Mouse (Mus musculus): ENCODE data around the gene Gpr39. TPM values are rescaled to one million over a fixed set of nuclear protein-coding genes. Genes with fewer than 3 reads are reported as not detected.

The Gpr39 gene
- total and polyA plus RNA-seq, 3 experiments, result not detected

- Histone ChIP-seq H3K27ac (ENCODE audit: control insufficient read depth, low read depth, low read length) (no peak overlapping the region), H3K79me2 (ENCODE audit: control insufficient read depth, insufficient read depth, low read length, poor library complexity) (no peaks in the 10 kb centered on the region), H3K4me3 (ENCODE audit: control insufficient read depth in 1 of 2, insufficient read depth in 1 of 2, low read depth in 2 of 2, low read length in 2 of 2) (no peak overlapping the region), H3K9ac (ENCODE audit: control insufficient read depth, low read depth, low read length, poor library complexity, severe bottlenecking) (no peak overlapping the region), H3K27me3 (ENCODE audit: control insufficient read depth in 1 of 2, insufficient read depth in 2 of 2, low read length in 2 of 2) (no peaks in the 10 kb centered on the region), H3K36me3 (ENCODE audit: control insufficient read depth in 1 of 2, insufficient read depth in 2 of 2, low read length in 2 of 2) (no peaks in the 10 kb centered on the region), H3K9me3 (replicated peaks; ENCODE audit: insufficient read depth, low read length) (no peaks in the 10 kb centered on the region), H3K4me1 (ENCODE audit: control insufficient read depth in 1 of 2, insufficient read depth in 2 of 2, low read length in 2 of 2) (no peaks in the 10 kb centered on the region)
- TF ChIP-seq MYB (IDR thresholded peaks at IDR 0.05; ENCODE audit: low read depth, low read length) (no peak), POLR2AphosphoS5 (IDR thresholded peaks at IDR 0.05; ENCODE audit: borderline replicate concordance, low read depth, low read length) (no peak), NRF1 (IDR thresholded peaks at IDR 0.05; ENCODE audit: insufficient read depth, low read depth, low read length, poor library complexity, severe bottlenecking) (no peak), MAX (IDR thresholded peaks at IDR 0.05; ENCODE audit: low read length) (no peak)
- no peak for DNase-seq (ENCODE audit: low read depth, low spot score)
Measured at GRCm38 (mm10) chr1:125705412-125705811, 28.6 kb downstream of the Gpr39 start.

- H3K79me2 ChIP-seq (ENCODE audit: control insufficient read depth, insufficient read depth, low read length, poor library complexity), result no peaks in the 10 kb centered on the region
- TF ChIP-seq ELF1 (IDR thresholded peaks at IDR 0.05; ENCODE audit: low read depth, low read length) (no peak), TBP (IDR thresholded peaks at IDR 0.05; ENCODE audit: low read depth, low read length) (no peak), CHD1 (IDR thresholded peaks at IDR 0.05; ENCODE audit: low read depth, low read length) (no peak), CHD2 (IDR thresholded peaks at IDR 0.05; ENCODE audit: low read length) (no peak), RCOR1 (IDR thresholded peaks at IDR 0.05; ENCODE audit: low read depth, low read length) (no peak), ZKSCAN1 (IDR thresholded peaks at IDR 0.05; ENCODE audit: low read depth, low read length) (no peak), UBTF (IDR thresholded peaks at IDR 0.05; ENCODE audit: borderline replicate concordance, insufficient read depth, low read depth, low read length) (no peak), CTCF (IDR thresholded peaks at IDR 0.05 in 2 of 3, conservative IDR thresholded peaks at IDR 0.05 in 1 of 3; ENCODE audit: control insufficient read depth in 1 of 3, insufficient read depth in 1 of 3, low read depth in 2 of 3, low read length in 3 of 3, poor library complexity in 1 of 3, severe bottlenecking in 1 of 3) (no peak), MAFK (IDR thresholded peaks at IDR 0.05; ENCODE audit: borderline replicate concordance, low read depth, low read length) (no peak), TAL1 (IDR thresholded peaks at IDR 0.05; ENCODE audit: low read length) (no peak), POLR2AphosphoS2 (IDR thresholded peaks at IDR 0.05; ENCODE audit: low read length) (no peak), POLR2AphosphoS5 (IDR thresholded peaks at IDR 0.05; ENCODE audit: borderline replicate concordance, low read depth, low read length) (no peak), EP300 (IDR thresholded peaks at IDR 0.05; ENCODE audit: low read depth in 1 of 2, low read length in 2 of 2) (no peak), MEF2A (IDR thresholded peaks at IDR 0.05; ENCODE audit: extremely low read depth, insufficient replicate concordance, low read depth, low read length, poor library complexity, severe bottlenecking) (no peak), GABPA (IDR thresholded peaks at IDR 0.05; ENCODE audit: low read depth, low read length) (no peak), ETS1 (IDR thresholded peaks at IDR 0.05; ENCODE audit: low read depth, low read length) (no peak)
- no peaks in the 10 kb centered on the region for H3K9me3 ChIP-seq (replicated peaks; ENCODE audit: insufficient read depth, low read length)
- H3K9ac ChIP-seq (ENCODE audit: control insufficient read depth, low read depth, low read length, poor library complexity, severe bottlenecking), result no peak overlapping the region
- H3K4me3 ChIP-seq (ENCODE audit: control insufficient read depth in 1 of 2, insufficient read depth in 1 of 2, low read depth in 2 of 2, low read length in 2 of 2), result no peak overlapping the region
- no peak overlapping the region for H3K27ac ChIP-seq (ENCODE audit: control insufficient read depth, low read depth, low read length)
- H3K36me3 ChIP-seq (ENCODE audit: control insufficient read depth in 1 of 2, insufficient read depth in 2 of 2, low read length in 2 of 2), result no peaks in the 10 kb centered on the region
- no peaks in the 10 kb centered on the region for H3K4me1 ChIP-seq (ENCODE audit: control insufficient read depth in 1 of 2, insufficient read depth in 2 of 2, low read length in 2 of 2)
- DNase-seq (ENCODE audit: low read depth, low spot score), result no peak
- H3K27me3 ChIP-seq (ENCODE audit: control insufficient read depth in 1 of 2, insufficient read depth in 2 of 2, low read length in 2 of 2), result no peaks in the 10 kb centered on the region
Measured at GRCm38 (mm10) chr1:125715286-125715685, 38.5 kb downstream of the Gpr39 start.

All from MEL (cell line).